Mouse (Mus musculus) lung, postnatal 0 days (tissue): ENCODE measurements around the gene Gnai3.

Experiments used
- CTCF ChIP-seq: IDR thresholded peaks from 2 replicates; pipeline ENCODE4 v1.5.1; 2016; ENCODE audit warnings: antibody characterized with exemption, mild to moderate bottlenecking
- EP300 ChIP-seq: IDR thresholded peaks from 2 replicates; pipeline ENCODE4 v1.6.1; 2016; ENCODE audit warnings: antibody characterized with exemption, mild to moderate bottlenecking, control low read depth

DNA sequence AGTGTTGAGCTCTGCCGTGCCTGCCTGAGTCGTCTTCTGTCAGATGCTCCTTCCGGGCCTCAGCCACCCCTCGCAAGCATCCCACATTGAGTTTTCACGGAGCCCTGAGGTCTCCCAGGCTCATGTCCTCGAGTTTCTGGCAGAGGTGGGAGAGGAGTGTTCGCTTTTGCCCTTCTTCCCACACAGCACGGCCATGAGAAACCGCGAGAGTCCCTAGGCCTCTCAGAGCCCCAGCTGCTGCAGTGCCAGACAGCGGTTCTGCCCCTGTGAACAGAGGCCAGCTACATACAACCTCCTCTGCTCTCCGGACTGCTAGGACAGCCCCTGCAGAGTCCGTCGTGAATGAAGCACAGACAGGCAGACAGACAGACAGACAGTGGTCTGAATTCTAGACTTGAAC lies 21.6 kb upstream of the Gnai3 start:
- no peak for TF ChIP-seq CTCF
- TF ChIP-seq EP300, result no peak
